Mouse (Mus musculus) embryonic fibroblast, embryonic 13.5 days (primary cell): ENCODE measurements around the gene Ppfibp1.

Source experiments
- CTCF ChIP-seq: IDR thresholded peaks from 2 replicates; pipeline ENCODE4 v1.5.1; 2011; ENCODE audit warnings: mild to moderate bottlenecking, control low read depth, low read length, moderate library complexity, borderline replicate concordance; ENCODE audit not compliant: insufficient read depth
- POLR2A ChIP-seq: IDR thresholded peaks from 2 replicates; pipeline ENCODE4 v1.6.1; 2011; ENCODE audit warnings: low read depth, mild to moderate bottlenecking, control low read depth, low read length, moderate library complexity

GRCm38 (mm10) chr6:146850050-146850449 is 38.2 kb upstream of the Ppfibp1 start, which contains the start of gene Smco2:
- TF ChIP-seq CTCF (no peak), POLR2A (no peak)
